Mouse (Mus musculus): ENCODE measurements around the gene Kdm2b.

DNA sequence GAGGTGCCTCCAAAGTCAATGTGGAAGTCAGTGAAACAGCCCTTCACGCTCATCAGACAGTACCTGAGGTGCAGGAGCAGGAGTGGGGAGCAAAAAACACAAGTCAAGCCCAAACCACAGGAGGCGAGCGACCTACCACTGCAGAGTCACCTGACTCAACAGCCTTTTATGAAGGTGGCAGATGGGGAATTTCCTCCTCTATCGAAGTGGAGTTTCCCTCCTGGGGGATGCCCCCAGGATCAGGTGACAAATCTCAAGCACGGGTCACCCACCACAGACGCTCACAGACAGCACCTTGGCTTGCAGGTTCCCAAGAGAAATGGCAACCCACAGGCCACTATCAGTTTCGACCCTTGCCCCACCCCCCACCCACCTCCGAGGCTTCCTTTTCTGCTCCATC, 40.5 kb downstream of the Kdm2b start:
- TF ChIP-seq CTCF (IDR thresholded peaks at IDR 0.05; ENCODE audit: borderline replicate concordance, insufficient read depth, low read length) (no peak), POLR2A (IDR thresholded peaks at IDR 0.05; ENCODE audit: low read depth, low read length) (no peak)
